12 mouse cellular contexts compared by ENCODE assay signal in genomic region chr5:50990822-50991537, GRCm38 (mm10).
"Had no signal": no experiment of that assay in that cellular context is flagged by ENCODE, and none has a peak within 500 bp of the region (broad histone marks: within the 10 kb centered on the region; RNA-seq: fewer than 3 reads in every experiment).

No protein-coding gene starts in this region.

- H3K4me3 ChIP-seq: limb, embryonic 12.5 days; neural tube, embryonic 12.5 days had no signal

- H3K4me1 ChIP-seq: limb, embryonic 12.5 days; neural tube, embryonic 12.5 days had no signal

- H3K27ac ChIP-seq: kidney, postnatal 0 days; limb, embryonic 12.5 days; liver, embryonic 14.5 days; neural tube, embryonic 12.5 days had no signal

- H3K36me3 ChIP-seq: limb, embryonic 12.5 days; neural tube, embryonic 12.5 days had no signal

- H3K9me3 ChIP-seq: limb, embryonic 12.5 days; neural tube, embryonic 12.5 days had no signal

- H3K9ac ChIP-seq: limb, embryonic 12.5 days; liver, embryonic 14.5 days; neural tube, embryonic 12.5 days had no signal

- DNase-seq: kidney, adult 9 months; kidney, postnatal 36 days; layer of hippocampus, adult 9-11 months; liver; lung, adult 18-20 months; midbrain, embryonic 14.5 days; right cerebral cortex, postnatal 14 days; thymus, postnatal 4 days had no signal

- H3K27me3 ChIP-seq: limb, embryonic 12.5 days; neural tube, embryonic 12.5 days had no signal

- H3K4me2 ChIP-seq: limb, embryonic 12.5 days; neural tube, embryonic 12.5 days had no signal
